Mouse (Mus musculus): ENCODE results near the gene Glt28d2. TPM values are rescaled to one million over a fixed set of nuclear protein-coding genes. Genes with fewer than 3 reads are reported as not detected.

Gene Glt28d2
- polyA plus RNA-seq, 1 experiment from 2014 or later, result 3.8 TPM

DNA sequence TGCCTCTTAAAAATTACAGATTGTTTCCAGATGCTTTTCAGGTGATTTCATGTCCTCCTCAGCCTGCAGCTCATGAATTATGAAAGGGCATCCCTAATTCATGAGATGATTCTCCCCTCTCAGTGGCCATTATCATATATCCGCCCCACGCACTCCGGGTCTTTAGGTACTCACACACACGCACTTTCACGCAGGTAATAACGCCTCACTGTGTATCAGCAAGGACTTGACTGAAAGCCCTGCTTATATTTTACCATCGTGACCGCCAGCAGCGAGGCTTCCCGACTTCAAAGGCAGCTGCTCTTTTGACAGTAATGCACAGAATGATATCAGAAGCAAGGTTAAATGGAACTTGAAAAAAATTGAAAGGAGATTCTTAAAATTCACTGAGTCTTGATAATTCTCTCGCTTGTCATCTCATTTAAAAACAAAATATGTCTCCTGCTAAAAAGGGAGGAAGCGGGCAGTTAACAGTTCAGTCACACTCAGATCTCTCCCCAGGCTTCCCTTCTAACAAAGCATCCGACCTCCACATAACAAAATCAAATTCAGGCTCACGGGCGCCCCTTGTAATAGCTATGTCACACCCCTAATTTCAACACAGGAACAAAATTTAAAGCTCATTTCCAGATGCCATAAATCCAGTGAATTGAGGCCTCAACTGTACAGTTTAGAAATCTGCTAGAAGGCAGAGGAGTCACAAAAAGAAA lies 66.3 kb downstream of the Glt28d2 start:
- H3K4me3 ChIP-seq (replicated peaks; ENCODE audit: low read length), result no peak overlapping the region
- no peaks in the 10 kb centered on the region for H3K9me3 ChIP-seq (replicated peaks; ENCODE audit: control insufficient read depth, low read length)
- WGBS, result 68% methylated on average over 15 of the region's 15 CpGs

More for the DNA sequence above, 66.3 kb downstream of the Glt28d2 start:
- no peak for ATAC-seq (ENCODE audit: insufficient read depth, low FRiP score)
- no peaks in the 10 kb centered on the region for H3K27me3 ChIP-seq (ENCODE audit: control insufficient read depth, insufficient read depth, low read length)
- no peak overlapping the region for H3K4me2 ChIP-seq (ENCODE audit: low read depth, low read length)
- H3K9ac ChIP-seq (ENCODE audit: low read length), result no peak overlapping the region
- no peaks in the 10 kb centered on the region for H3K36me3 ChIP-seq (ENCODE audit: control insufficient read depth, insufficient read depth, low read length)
- H3K4me1 ChIP-seq (ENCODE audit: control insufficient read depth, insufficient read depth, low read length), result no peaks in the 10 kb centered on the region
- no peak overlapping the region for H3K27ac ChIP-seq (ENCODE audit: low read length)

Other genes with a start within 250 kb of the Glt28d2 start
- 7.5 and 8.9 TPM in 2 replicates for gene Fam160a1, start 70.2 kb downstream of the Glt28d2 start, polyA plus RNA-seq (2015; fragmentation: Nextera tagmentation; extraction: Ambion mirVana)
- 11.4 and 13.0 TPM in 2 replicates for gene Gm37240, start within 50 bp of the Glt28d2 start, polyA plus RNA-seq (2015; fragmentation: Nextera tagmentation; extraction: Ambion mirVana)
- 33.3 TPM in 2 replicates for gene Sh3d19, start 83.6 kb upstream of the Glt28d2 start, polyA plus RNA-seq (2015; fragmentation: Nextera tagmentation; extraction: Ambion mirVana)
- gene Prss48, start 115.0 kb upstream of the Glt28d2 start, polyA plus RNA-seq (2015; fragmentation: Nextera tagmentation; extraction: Ambion mirVana), result not detected in 2 replicates